Mouse (Mus musculus): Measurements from ENCODE around the gene Btbd7.

- TF ChIP-seq CTCF (IDR thresholded peaks at IDR 0.05): no peak
- no peak for TF ChIP-seq EP300 (IDR thresholded peaks at IDR 0.05)
Observed at GRCm38 (mm10) chr12:102784899-102785592, 93.2 kb downstream of the Btbd7 start.

Measured in lung, postnatal 0 days (tissue).